Mouse (Mus musculus): ENCODE measurements at regions not wholly inside any gene's neighbourhood (a gene's known extent, or its start where the extent isn't known, plus 50 kb on each side); places are given as distances from the start of the nearest gene placed in this dataset.

- TF ChIP-seq CTCF (IDR thresholded peaks at IDR 0.05; ENCODE audit: extremely low read depth, insufficient read length, insufficient replicate concordance, low read depth, low read length) (no peak), POLR2A (IDR thresholded peaks at IDR 0.05; ENCODE audit: low read depth, low read length) (no peak)
These were observed 214.4 kb upstream of the Foxq1 start for GRCm38 (mm10) chr13:31341282-31342100.

All from small intestine, adult 2 months (tissue).